ENCODE assay signal across 10 mouse cellular contexts in the genomic region with DNA sequence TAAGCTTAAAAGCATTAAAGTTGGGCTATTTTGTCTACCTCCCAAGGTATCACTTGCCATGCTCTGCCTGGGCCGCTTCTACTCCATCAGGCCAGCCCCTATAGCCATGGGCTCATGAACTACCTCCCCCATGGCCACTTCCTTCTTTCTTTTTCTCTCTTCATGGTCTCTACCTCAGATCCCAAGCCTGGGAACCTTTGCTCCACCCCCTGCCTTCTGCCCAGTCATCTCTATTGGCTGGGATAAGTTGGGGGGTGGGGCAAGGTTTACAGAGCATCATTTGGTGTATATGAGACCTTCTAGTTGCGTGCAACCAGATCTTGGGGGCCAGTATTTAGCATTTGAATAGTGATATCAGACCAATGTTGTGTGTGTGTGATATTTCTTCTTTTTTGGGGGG. TPM values are rescaled to one million over a fixed set of nuclear protein-coding genes. Genes with fewer than 3 reads are reported as not detected.
DNase-seq lines count a peak whose midpoint lies in the region; ATAC-seq and TF ChIP-seq lines count a peak whose summit lies in the region.
"Had no signal": no experiment of that assay in that cellular context is flagged by ENCODE, and none has a peak within 500 bp of the region (broad histone marks: within the 10 kb centered on the region; RNA-seq: fewer than 3 reads in every experiment).

No protein-coding gene starts in this region.

- H3K4me1 ChIP-seq in kidney, postnatal 0 days (replicated peaks; ENCODE audit: insufficient read depth, low read length) = peaks cover 19% of the 10 kb centered on the region
- peaks cover 38% of the 10 kb centered on the region for H3K4me1 ChIP-seq in hindbrain, embryonic 12.5 days
- peaks cover 43% of the 10 kb centered on the region for H3K4me1 ChIP-seq in midbrain, embryonic 14.5 days (ENCODE audit: control insufficient read depth, insufficient read depth, low read length)

- no peaks in the 10 kb centered on the region for H3K27me3 ChIP-seq in kidney, postnatal 0 days (ENCODE audit: insufficient read depth, low read length)
- no peaks in the 10 kb centered on the region for H3K27me3 ChIP-seq in hindbrain, embryonic 12.5 days
- no peaks in the 10 kb centered on the region for H3K27me3 ChIP-seq in midbrain, embryonic 14.5 days (ENCODE audit: control insufficient read depth, insufficient read depth, low read length)

- H3K4me2 ChIP-seq in kidney, postnatal 0 days (ENCODE audit: low read length) = no peak overlapping the region
- H3K4me2 ChIP-seq in hindbrain, embryonic 12.5 days (replicated peaks) = peak overlapping the region; percentile 77
- H3K4me2 ChIP-seq in midbrain, embryonic 14.5 days (ENCODE audit: low read length) = peak overlapping the region; percentile 81

- H3K27ac ChIP-seq in kidney, postnatal 0 days = no peak overlapping the region
- no peak overlapping the region for H3K27ac ChIP-seq in hindbrain, embryonic 12.5 days
- no peak overlapping the region for H3K27ac ChIP-seq in midbrain, embryonic 14.5 days (replicated peaks; ENCODE audit: low read depth, low read length)

- peak; percentile 46 for DNase-seq in kidney, postnatal 0 days (ENCODE audit: low spot score)
- no peak for DNase-seq in kidney, adult 11 months
- DNase-seq in R1 (ENCODE audit: low read depth, low spot score) = peak; percentile 72
- DNase-seq in midbrain, embryonic 14.5 days = no peak
- DNase-seq in adipocyte (ENCODE audit: low spot score) = no peak
- no peak for DNase-seq in adrenal gland, adult (ENCODE audit: inconsistent age in 2 of 2, low spot score in 1 of 2)
- no peak for DNase-seq in MN1 (ENCODE audit: low spot score)
- DNase-seq: kidney, postnatal 25 days; right cerebral cortex, postnatal 14 days had no signal

- TF ChIP-seq CTCF in kidney, postnatal 0 days (IDR thresholded peaks at IDR 0.05; ENCODE audit: low read depth) = no peak

- WGBS in kidney, postnatal 0 days = 87% methylated on average over 2 of the region's 2 CpGs
- 83% methylated on average over 2 of the region's 2 CpGs for WGBS in hindbrain, embryonic 12.5 days
- 83% methylated on average over 2 of the region's 2 CpGs for WGBS in midbrain, embryonic 14.5 days

- no peaks in the 10 kb centered on the region for H3K9me3 ChIP-seq in kidney, postnatal 0 days (replicated peaks; ENCODE audit: low read length)
- no peaks in the 10 kb centered on the region for H3K9me3 ChIP-seq in hindbrain, embryonic 12.5 days (replicated peaks)
- no peaks in the 10 kb centered on the region for H3K9me3 ChIP-seq in midbrain, embryonic 14.5 days (ENCODE audit: control insufficient read depth, low read length)

- no peak overlapping the region for H3K4me3 ChIP-seq in kidney, postnatal 0 days (replicated peaks; ENCODE audit: low read depth, low read length)
- H3K4me3 ChIP-seq in hindbrain, embryonic 12.5 days = peak overlapping the region; percentile 15; the same call in 1 of the 2 replicates
- H3K4me3 ChIP-seq in midbrain, embryonic 14.5 days (replicated peaks; ENCODE audit: low read depth, low read length) = peak overlapping the region; percentile 85; the same call in 1 of the 2 replicates

- no peak for ATAC-seq in kidney, postnatal 0 days (replicated peaks; ENCODE audit: low FRiP score, low read depth)
- ATAC-seq in hindbrain, embryonic 12.5 days (ENCODE audit: low FRiP score) = no peak
- no peak for ATAC-seq in midbrain, embryonic 14.5 days (ENCODE audit: low FRiP score, low TSS enrichment)

- H3K36me3 ChIP-seq in kidney, postnatal 0 days (ENCODE audit: insufficient read depth, low read length) = peaks cover 11% of the 10 kb centered on the region; the same call in 1 of the 2 replicates
- H3K36me3 ChIP-seq in hindbrain, embryonic 12.5 days = peaks cover 42% of the 10 kb centered on the region
- H3K36me3 ChIP-seq in midbrain, embryonic 14.5 days (ENCODE audit: control insufficient read depth, insufficient read depth, low read length) = peaks cover 37% of the 10 kb centered on the region

- no peak overlapping the region for H3K9ac ChIP-seq in kidney, postnatal 0 days (ENCODE audit: low read depth, low read length)
- no peak overlapping the region for H3K9ac ChIP-seq in hindbrain, embryonic 12.5 days
- no peak overlapping the region for H3K9ac ChIP-seq in midbrain, embryonic 14.5 days (replicated peaks; ENCODE audit: low read length)

RNA-seq across cellular contexts. Expression of a gene that starts 1.8 kb away (rescaled TPM):
- polyA plus RNA-seq in kidney, postnatal 0 days (2015; fragmentation: Nextera tagmentation; extraction: Ambion mirVana) = 2.7 TPM in 2 replicates
- polyA plus RNA-seq in hindbrain, embryonic 12.5 days (2016; fragmentation: Nextera tagmentation; extraction: Ambion mirVana) = 4.6 and 5.9 TPM in 2 replicates
- polyA plus RNA-seq in midbrain, embryonic 14.5 days (2014; fragmentation: Nextera tagmentation; extraction: Ambion mirVana) = 5.8 and 7.1 TPM in 2 replicates

RNA-seq across cellular contexts. Expression of a gene that starts 36.7 kb away (rescaled TPM):
- polyA plus RNA-seq in kidney, postnatal 0 days (2015; fragmentation: Nextera tagmentation; extraction: Ambion mirVana) = 77.0 and 83.7 TPM in 2 replicates
- polyA plus RNA-seq in hindbrain, embryonic 12.5 days (2016; fragmentation: Nextera tagmentation; extraction: Ambion mirVana) = 40.1 and 40.2 TPM in 2 replicates
- 14.0 and 22.3 TPM in 2 replicates for polyA plus RNA-seq in midbrain, embryonic 14.5 days (2014; fragmentation: Nextera tagmentation; extraction: Ambion mirVana)

RNA-seq across cellular contexts. Expression of a gene that starts 38.6 kb away (rescaled TPM):
- polyA plus RNA-seq in kidney, postnatal 0 days (2015; fragmentation: Nextera tagmentation; extraction: Ambion mirVana) = 29.8 and 32.9 TPM in 2 replicates
- 37.2 and 40.5 TPM in 2 replicates for polyA plus RNA-seq in hindbrain, embryonic 12.5 days (2016; fragmentation: Nextera tagmentation; extraction: Ambion mirVana)
- polyA plus RNA-seq in midbrain, embryonic 14.5 days (2014; fragmentation: Nextera tagmentation; extraction: Ambion mirVana) = 32.8 and 36.1 TPM in 2 replicates

RNA-seq across cellular contexts. Expression of a gene that starts 42.4 kb away (rescaled TPM):
- polyA plus RNA-seq in kidney, postnatal 0 days (2015; fragmentation: Nextera tagmentation; extraction: Ambion mirVana) = 9.3 and 10.5 TPM in 2 replicates
- polyA plus RNA-seq in hindbrain, embryonic 12.5 days (2016; fragmentation: Nextera tagmentation; extraction: Ambion mirVana) = 5.7 and 7.8 TPM in 2 replicates
- polyA plus RNA-seq in midbrain, embryonic 14.5 days (2014; fragmentation: Nextera tagmentation; extraction: Ambion mirVana) = 8.5 and 9.0 TPM in 2 replicates

Comparison
In these comparisons a context has a peak if more than half of its experiments do, and no peak if none do; other contexts are left out.
1. DNase-seq: peak in kidney, postnatal 0 days (single experiment) and R1 (single experiment); none in kidney, adult 11 months (single experiment), midbrain, embryonic 14.5 days (single experiment), adipocyte (single experiment), adrenal gland, adult (0 of 2) and MN1 (single experiment).